Mouse (Mus musculus): ENCODE measurements at regions not wholly inside any gene's neighbourhood (a gene's known extent, or its start where the extent isn't known, plus 50 kb on each side); places are given as distances from the start of the nearest gene placed in this dataset.

DNA sequence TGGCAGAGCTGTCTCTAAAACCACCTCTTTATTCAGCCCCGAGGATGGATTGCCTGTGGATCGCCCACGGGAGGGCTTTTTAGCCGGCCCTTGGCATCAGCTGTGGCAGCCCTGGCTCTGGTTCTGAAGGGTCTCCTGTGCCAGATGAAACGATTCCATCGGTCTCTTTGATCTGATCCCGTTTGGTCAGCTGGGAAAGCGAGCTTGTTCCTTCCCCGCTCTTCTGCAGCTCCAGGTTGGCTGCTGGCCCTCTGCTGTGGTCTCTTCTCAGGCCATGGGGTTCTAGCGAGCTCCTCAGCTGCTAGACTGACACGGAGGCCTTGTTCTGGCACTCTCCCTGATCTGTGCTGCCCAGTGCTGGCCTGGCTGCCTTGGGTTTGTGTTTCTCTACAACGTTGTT lies 165.6 kb upstream of the Dkk2 start:
- no peak for ATAC-seq (ENCODE audit: low FRiP score, low TSS enrichment)

DNA sequence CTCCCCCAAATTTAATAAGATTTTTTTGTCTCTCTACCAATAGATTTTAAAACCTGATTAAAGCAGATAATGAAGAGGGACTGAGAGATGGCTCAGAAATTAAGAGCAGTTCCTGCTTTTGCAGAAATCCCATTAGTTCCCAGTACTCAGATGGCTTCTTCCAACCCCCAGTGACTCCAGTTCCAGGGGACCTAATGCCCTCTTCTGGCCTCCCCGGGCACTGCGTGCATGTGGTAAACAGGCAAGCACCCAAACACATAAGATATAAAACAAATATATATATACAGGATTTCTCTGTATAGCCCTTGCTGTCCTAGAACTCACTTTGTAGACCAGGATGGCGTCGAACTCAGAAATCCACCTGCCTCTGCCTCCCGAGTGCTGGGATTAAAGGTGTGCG lies 163.9 kb upstream of the Dkk2 start:
- H3K4me3 ChIP-seq (ENCODE audit: low read length) = no peak overlapping the region
- H3K9me3 ChIP-seq (ENCODE audit: control insufficient read depth, low read length) = no peaks in the 10 kb centered on the region
- H3K4me2 ChIP-seq (replicated peaks; ENCODE audit: low read depth, low read length) = no peak overlapping the region
- ATAC-seq (ENCODE audit: low FRiP score, low TSS enrichment) = no peak
- 89% methylated on average over 6 of the region's 6 CpGs for WGBS
- H3K27me3 ChIP-seq (ENCODE audit: control insufficient read depth, insufficient read depth, low read length) = no peaks in the 10 kb centered on the region
- no peak overlapping the region for H3K9ac ChIP-seq (ENCODE audit: low read depth, low read length)
- no peak overlapping the region for H3K27ac ChIP-seq (ENCODE audit: low read depth, low read length)
- no peaks in the 10 kb centered on the region for H3K36me3 ChIP-seq (ENCODE audit: control insufficient read depth, insufficient read depth, low read length)
- H3K4me1 ChIP-seq (ENCODE audit: control insufficient read depth, insufficient read depth, low read length) = no peaks in the 10 kb centered on the region

More for the DNA sequence above, 165.6 kb upstream of the Dkk2 start:
- H3K4me2 ChIP-seq (replicated peaks; ENCODE audit: low read depth, low read length) = no peak overlapping the region
- H3K27me3 ChIP-seq (ENCODE audit: control insufficient read depth, insufficient read depth, low read length) = no peaks in the 10 kb centered on the region
- H3K9ac ChIP-seq (ENCODE audit: low read depth, low read length) = no peak overlapping the region
- H3K4me1 ChIP-seq (ENCODE audit: control insufficient read depth, insufficient read depth, low read length) = no peaks in the 10 kb centered on the region
- WGBS = 61% methylated on average over 12 of the region's 12 CpGs
- H3K27ac ChIP-seq (ENCODE audit: low read depth, low read length) = no peak overlapping the region
- no peak overlapping the region for H3K4me3 ChIP-seq (ENCODE audit: low read length)
- no peaks in the 10 kb centered on the region for H3K9me3 ChIP-seq (ENCODE audit: control insufficient read depth, low read length)
- no peaks in the 10 kb centered on the region for H3K36me3 ChIP-seq (ENCODE audit: control insufficient read depth, insufficient read depth, low read length)

DNA sequence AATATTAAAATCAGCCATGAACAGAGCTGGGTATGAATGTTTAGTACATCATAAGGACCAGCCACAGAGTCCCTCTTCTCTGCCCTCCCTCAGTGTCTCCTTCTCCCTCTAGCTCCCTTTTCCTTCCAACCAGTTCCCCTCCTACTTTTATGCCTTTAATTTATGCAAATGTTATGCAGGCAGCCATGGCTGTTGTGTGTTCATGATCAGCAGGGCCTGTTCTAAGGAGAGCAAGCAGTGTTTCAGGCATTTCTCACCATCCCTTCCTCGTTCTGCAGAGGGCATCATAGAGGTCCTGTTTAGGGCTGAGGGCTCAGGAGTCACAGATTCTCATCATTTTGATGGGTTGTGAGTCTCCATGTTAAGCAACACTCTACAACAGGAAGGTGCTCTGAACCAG lies 162.4 kb upstream of the Dkk2 start:
- Histone ChIP-seq H3K36me3 (ENCODE audit: control insufficient read depth, insufficient read depth, low read length) (no peaks in the 10 kb centered on the region), H3K27me3 (ENCODE audit: control insufficient read depth, insufficient read depth, low read length) (no peaks in the 10 kb centered on the region), H3K27ac (ENCODE audit: low read depth, low read length) (no peak overlapping the region), H3K9me3 (ENCODE audit: control insufficient read depth, low read length) (no peaks in the 10 kb centered on the region), H3K4me2 (replicated peaks; ENCODE audit: low read depth, low read length) (no peak overlapping the region), H3K4me1 (ENCODE audit: control insufficient read depth, insufficient read depth, low read length) (no peaks in the 10 kb centered on the region), H3K9ac (ENCODE audit: low read depth, low read length) (no peak overlapping the region), H3K4me3 (ENCODE audit: low read length) (no peak overlapping the region)
- 67% methylated on average over 1 of the region's 1 CpGs for WGBS
- ATAC-seq (ENCODE audit: low FRiP score, low TSS enrichment) = no peak

DNA sequence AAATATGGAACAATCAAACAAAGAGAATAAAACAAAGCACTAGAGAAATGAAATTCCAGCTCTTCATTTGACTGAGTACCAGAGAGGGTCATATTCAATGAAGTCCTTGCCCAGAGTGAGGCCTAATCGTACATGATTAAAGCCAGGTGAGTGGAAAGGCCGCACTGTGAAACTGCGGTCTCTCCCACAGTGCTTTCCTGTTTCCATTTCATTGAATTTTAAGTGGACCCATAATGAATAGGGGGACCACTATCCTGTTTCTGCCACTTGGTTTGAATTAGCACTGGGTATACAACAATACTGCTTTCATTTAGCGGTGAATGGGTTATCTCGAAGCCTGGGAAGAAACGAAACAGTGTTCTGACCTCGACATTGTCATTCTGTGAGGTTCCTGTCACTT lies 144.2 kb upstream of the Dkk2 start:
- no peak for ATAC-seq (ENCODE audit: low FRiP score, low TSS enrichment)
- H3K4me3 ChIP-seq (ENCODE audit: low read length) = no peak overlapping the region
- H3K36me3 ChIP-seq (ENCODE audit: control insufficient read depth, insufficient read depth, low read length) = no peaks in the 10 kb centered on the region
- 82% methylated on average over 7 of the region's 7 CpGs for WGBS
- 0 out of 2 replicates have a peak, but pooled peaks cover 5% of the 10 kb centered on the region for H3K4me1 ChIP-seq (ENCODE audit: control insufficient read depth, insufficient read depth, low read length)
- no peaks in the 10 kb centered on the region for H3K27me3 ChIP-seq (ENCODE audit: control insufficient read depth, insufficient read depth, low read length)
- no peak overlapping the region for H3K4me2 ChIP-seq (replicated peaks; ENCODE audit: low read depth, low read length)
- H3K9me3 ChIP-seq (ENCODE audit: control insufficient read depth, low read length) = no peaks in the 10 kb centered on the region
- no peak overlapping the region for H3K27ac ChIP-seq (ENCODE audit: low read depth, low read length)
- H3K9ac ChIP-seq (ENCODE audit: low read depth, low read length) = no peak overlapping the region

DNA sequence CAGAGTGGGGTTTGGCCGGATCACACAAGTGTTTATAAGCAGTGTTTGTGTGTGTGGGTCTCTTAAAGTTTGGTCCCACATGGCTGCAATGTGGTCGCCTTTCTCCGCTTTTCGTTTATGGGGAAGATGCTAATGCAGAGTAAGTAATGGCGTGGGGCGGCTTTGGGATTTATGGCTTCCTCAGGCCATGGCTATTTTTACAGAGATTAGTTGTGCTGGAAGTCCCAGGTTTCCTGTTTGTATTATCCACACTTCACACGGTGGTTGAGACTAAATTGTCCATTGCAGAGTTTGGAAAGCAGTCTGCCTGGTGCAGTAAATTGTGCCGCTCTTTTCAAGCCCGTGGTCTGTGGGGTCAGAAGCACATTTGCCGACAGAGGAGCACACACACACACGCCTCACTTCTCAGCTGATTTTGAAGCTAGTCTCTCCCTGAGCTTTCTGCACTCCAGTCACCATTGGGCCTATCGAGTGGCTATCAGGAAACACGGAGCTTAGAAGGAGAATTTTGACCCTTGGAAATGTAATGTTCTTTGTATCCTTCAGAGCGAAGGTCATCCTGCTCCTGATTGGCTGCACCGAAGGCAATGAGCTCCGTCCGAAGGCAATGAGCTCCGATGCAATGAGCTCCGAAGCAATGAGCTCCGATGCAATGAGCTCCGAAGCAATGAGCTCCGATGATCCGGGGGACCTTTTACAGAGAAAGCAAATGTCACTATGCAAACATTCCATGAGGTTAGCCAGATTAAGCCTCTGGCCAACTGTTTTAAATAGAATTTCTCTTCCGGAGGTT lies 142.9 kb upstream of the Dkk2 start:
- Histone ChIP-seq H3K9me3 (ENCODE audit: control insufficient read depth, low read length) (no peaks in the 10 kb centered on the region), H3K27me3 (ENCODE audit: control insufficient read depth, insufficient read depth, low read length) (no peaks in the 10 kb centered on the region), H3K4me3 (ENCODE audit: low read length) (no peak overlapping the region), H3K27ac (ENCODE audit: low read depth, low read length) (peak overlapping the region; percentile 48; the same call in 1 of the 2 replicates), H3K36me3 (ENCODE audit: control insufficient read depth, insufficient read depth, low read length) (no peaks in the 10 kb centered on the region), H3K4me1 (ENCODE audit: control insufficient read depth, insufficient read depth, low read length) (0 out of 2 replicates have a peak, but pooled peaks cover 5% of the 10 kb centered on the region), H3K9ac (ENCODE audit: low read depth, low read length) (no peak overlapping the region), H3K4me2 (replicated peaks; ENCODE audit: low read depth, low read length) (peak overlapping the region; percentile 22; the same call in 1 of the 2 replicates)
- WGBS = 44% methylated on average over 24 of the region's 24 CpGs
- peak; percentile 39; the same call in 1 of the 2 replicates for ATAC-seq (ENCODE audit: low FRiP score, low TSS enrichment)

DNA sequence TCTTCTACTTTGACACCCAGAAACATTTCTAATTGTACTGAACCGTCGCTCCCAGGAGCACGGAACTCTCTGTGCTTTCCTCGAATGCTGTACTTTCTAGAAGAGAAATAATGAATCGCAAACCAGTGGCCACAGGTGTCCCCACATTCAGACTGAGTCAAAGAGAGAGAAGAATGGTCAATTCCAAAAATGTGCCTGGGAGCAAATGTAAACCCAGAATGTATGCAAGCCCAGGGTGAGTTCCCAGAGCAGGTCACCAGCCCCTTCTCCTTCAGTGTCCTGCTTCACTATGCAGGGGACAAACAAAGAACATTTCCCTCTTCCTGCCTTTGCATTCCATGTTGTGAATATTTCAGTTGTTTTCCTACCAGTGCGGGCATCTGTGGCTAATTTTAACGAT lies 141.7 kb upstream of the Dkk2 start:
- Histone ChIP-seq H3K9me3 (ENCODE audit: control insufficient read depth, low read length) (no peaks in the 10 kb centered on the region), H3K4me3 (ENCODE audit: low read length) (no peak overlapping the region), H3K4me1 (ENCODE audit: control insufficient read depth, insufficient read depth, low read length) (0 out of 2 replicates have a peak, but pooled peaks cover 5% of the 10 kb centered on the region), H3K4me2 (replicated peaks; ENCODE audit: low read depth, low read length) (no peak overlapping the region), H3K36me3 (ENCODE audit: control insufficient read depth, insufficient read depth, low read length) (no peaks in the 10 kb centered on the region), H3K27ac (ENCODE audit: low read depth, low read length) (no peak overlapping the region), H3K9ac (ENCODE audit: low read depth, low read length) (no peak overlapping the region), H3K27me3 (ENCODE audit: control insufficient read depth, insufficient read depth, low read length) (no peaks in the 10 kb centered on the region)
- ATAC-seq (ENCODE audit: low FRiP score, low TSS enrichment) = no peak
- WGBS = 78% methylated on average over 7 of the region's 7 CpGs

DNA sequence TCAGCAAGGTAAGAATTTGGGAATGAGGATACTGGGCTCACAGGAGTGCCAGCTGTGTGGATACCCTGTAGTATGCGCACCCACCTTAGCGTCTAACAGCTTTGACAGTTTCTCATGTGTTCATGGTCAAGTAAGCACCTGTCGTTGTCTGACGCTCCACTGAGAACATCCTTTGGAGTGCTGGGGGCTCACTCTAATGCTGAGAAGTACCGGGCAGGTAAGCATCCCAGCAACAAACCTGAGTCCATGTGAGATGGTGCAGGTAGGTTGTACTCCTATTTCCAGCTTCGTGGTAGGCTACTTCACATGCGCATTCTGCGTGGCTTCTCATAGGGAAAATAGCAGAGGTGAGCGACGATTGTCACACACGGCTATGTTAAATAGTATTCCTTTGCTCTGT lies 129.3 kb upstream of the Dkk2 start:
- Histone ChIP-seq H3K27ac (ENCODE audit: low read depth, low read length) (no peak overlapping the region), H3K4me3 (ENCODE audit: low read length) (no peak overlapping the region), H3K27me3 (ENCODE audit: control insufficient read depth, insufficient read depth, low read length) (no peaks in the 10 kb centered on the region), H3K36me3 (ENCODE audit: control insufficient read depth, insufficient read depth, low read length) (no peaks in the 10 kb centered on the region), H3K4me1 (ENCODE audit: control insufficient read depth, insufficient read depth, low read length) (no peaks in the 10 kb centered on the region), H3K9ac (ENCODE audit: low read depth, low read length) (no peak overlapping the region), H3K4me2 (replicated peaks; ENCODE audit: low read depth, low read length) (no peak overlapping the region), H3K9me3 (ENCODE audit: control insufficient read depth, low read length) (no peaks in the 10 kb centered on the region)
- ATAC-seq (ENCODE audit: low FRiP score, low TSS enrichment) = no peak
- 95% methylated on average over 11 of the region's 11 CpGs for WGBS

DNA sequence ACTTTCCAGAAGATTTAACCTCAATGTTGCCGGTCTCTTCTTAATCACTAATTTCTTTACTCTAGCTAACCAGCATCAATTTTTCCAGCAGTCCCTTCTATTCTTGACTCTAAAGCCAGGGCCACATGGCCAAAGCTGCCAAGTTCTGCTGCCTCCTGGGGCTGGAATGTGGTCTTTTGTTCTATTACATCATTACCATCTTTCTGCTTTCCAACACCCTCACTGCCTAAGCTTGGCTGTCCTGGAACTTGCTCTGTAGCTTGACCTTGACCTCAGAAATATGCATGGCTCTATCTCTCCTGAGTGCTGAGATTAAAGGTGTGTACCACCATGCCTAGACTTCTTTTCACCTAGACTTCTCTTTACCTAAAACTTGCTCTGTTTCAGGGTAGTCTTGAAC lies 124.5 kb upstream of the Dkk2 start:
- no peak for ATAC-seq (ENCODE audit: low FRiP score, low TSS enrichment)
- H3K27ac ChIP-seq (ENCODE audit: low read depth, low read length) = no peak overlapping the region
- H3K4me1 ChIP-seq (ENCODE audit: control insufficient read depth, insufficient read depth, low read length) = no peaks in the 10 kb centered on the region
- H3K9ac ChIP-seq (ENCODE audit: low read depth, low read length) = no peak overlapping the region
- H3K27me3 ChIP-seq (ENCODE audit: control insufficient read depth, insufficient read depth, low read length) = no peaks in the 10 kb centered on the region
- H3K9me3 ChIP-seq (ENCODE audit: control insufficient read depth, low read length) = no peaks in the 10 kb centered on the region
- WGBS = 97% methylated on average over 1 of the region's 1 CpGs
- no peaks in the 10 kb centered on the region for H3K36me3 ChIP-seq (ENCODE audit: control insufficient read depth, insufficient read depth, low read length)
- no peak overlapping the region for H3K4me2 ChIP-seq (replicated peaks; ENCODE audit: low read depth, low read length)
- no peak overlapping the region for H3K4me3 ChIP-seq (ENCODE audit: low read length)

DNA sequence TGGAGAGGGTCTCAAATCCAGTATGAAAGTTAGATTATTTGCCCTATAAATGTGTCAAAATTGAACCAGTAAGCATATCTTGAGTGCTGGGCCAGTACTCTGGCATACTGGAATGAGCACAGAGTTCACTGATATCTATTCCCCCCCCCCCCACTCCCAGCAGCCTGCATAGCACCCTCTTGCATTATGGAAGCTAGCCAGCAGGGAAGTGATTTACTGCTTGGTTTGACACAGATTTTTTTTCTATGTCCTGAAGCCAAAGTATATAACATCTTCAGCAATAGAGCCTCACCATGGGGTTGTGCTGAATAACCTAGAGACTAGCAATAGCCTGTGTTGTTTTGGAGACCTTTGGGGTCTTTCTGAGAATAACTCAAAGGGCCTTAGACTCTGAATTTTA lies 123.5 kb upstream of the Dkk2 start:
- Histone ChIP-seq H3K4me2 (replicated peaks; ENCODE audit: low read depth, low read length) (no peak overlapping the region), H3K4me3 (ENCODE audit: low read length) (no peak overlapping the region), H3K9ac (ENCODE audit: low read depth, low read length) (no peak overlapping the region), H3K27me3 (ENCODE audit: control insufficient read depth, insufficient read depth, low read length) (no peaks in the 10 kb centered on the region), H3K9me3 (ENCODE audit: control insufficient read depth, low read length) (no peaks in the 10 kb centered on the region), H3K4me1 (ENCODE audit: control insufficient read depth, insufficient read depth, low read length) (no peaks in the 10 kb centered on the region), H3K36me3 (ENCODE audit: control insufficient read depth, insufficient read depth, low read length) (no peaks in the 10 kb centered on the region), H3K27ac (ENCODE audit: low read depth, low read length) (no peak overlapping the region)
- no peak for ATAC-seq (ENCODE audit: low FRiP score, low TSS enrichment)

Measured in kidney, embryonic 14.5 days (tissue).